Mouse (Mus musculus) MEL (cell line): ENCODE results near the gene Leng8.

Experiments
- CTCF ChIP-seq, 3 experiments: IDR thresholded peaks in 2 of 3; conservative IDR thresholded peaks in 1 of 3; 2 replicates each; pipeline ENCODE4 v1.5.1; 2011 to 2012; ENCODE audit warnings: low read length in 3 of 3, low read depth in 2 of 3, mild to moderate bottlenecking in 2 of 3, improper control_type of control experiment in 1 of 3, inconsistent platforms in 1 of 3, mixed read lengths in 1 of 3, moderate library complexity in 1 of 3; ENCODE audit not compliant: control insufficient read depth in 1 of 3, insufficient read depth in 1 of 3, poor library complexity in 1 of 3, severe bottlenecking in 1 of 3
- GABPA ChIP-seq: IDR thresholded peaks from 2 replicates; pipeline ENCODE4 v1.6.1; 2012; ENCODE audit warnings: low read depth, mild to moderate bottlenecking, inconsistent platforms, low read length, improper control_type of control experiment, moderate library complexity
- MAX ChIP-seq: IDR thresholded peaks from 2 replicates; pipeline ENCODE4 v1.6.1; 2011; ENCODE audit warnings: low read length, improper control_type of control experiment
- RAD21 ChIP-seq: IDR thresholded peaks from 2 replicates; pipeline ENCODE4 v1.6.1; 2011; ENCODE audit warnings: mild to moderate bottlenecking, low read depth, low read length, improper control_type of control experiment
- ZKSCAN1 ChIP-seq: IDR thresholded peaks from 2 replicates; pipeline ENCODE4 v1.6.1; 2012; ENCODE audit warnings: low read depth, mild to moderate bottlenecking, inconsistent platforms, low read length, improper control_type of control experiment, moderate library complexity

DNA sequence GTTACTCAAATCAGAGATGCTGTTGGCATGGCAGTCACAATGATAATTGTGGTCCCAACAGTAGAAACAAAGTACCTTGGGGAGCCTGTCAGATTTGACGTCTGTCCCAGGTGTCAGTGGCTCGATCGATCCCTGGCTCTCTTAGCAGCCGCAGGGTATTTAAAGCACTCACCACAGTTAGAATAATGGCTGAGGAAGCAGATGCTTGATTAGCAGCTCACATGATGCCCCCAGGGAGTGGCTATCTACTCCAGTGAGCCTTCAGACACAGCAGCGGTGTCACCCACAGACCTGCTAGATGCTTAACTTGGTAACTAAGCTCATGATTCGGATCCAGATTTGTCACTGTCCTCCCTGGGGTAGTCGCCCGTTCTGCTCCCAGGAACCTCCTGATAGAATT is 45.7 kb upstream of the Leng8 start:
- TF ChIP-seq RAD21 (no peak), GABPA (no peak), ZKSCAN1 (no peak), CTCF (IDR thresholded peaks at IDR 0.05 in 2 of 3, conservative IDR thresholded peaks at IDR 0.05 in 1 of 3; ENCODE audit: control insufficient read depth in 1 of 3, insufficient read depth in 1 of 3, low read depth in 2 of 3, low read length in 3 of 3, poor library complexity in 1 of 3, severe bottlenecking in 1 of 3) (no peak), MAX (no peak)
